ENCODE assay signal across 8 mouse cellular contexts in genomic region chr5:136169626-136170511, GRCm38 (mm10). TPM values are rescaled to one million over a fixed set of nuclear protein-coding genes. Genes with fewer than 3 reads are reported as not detected.
DNase-seq lines count a peak whose midpoint lies in the region; ATAC-seq and TF ChIP-seq lines count a peak whose summit lies in the region.

No protein-coding gene starts in this region.

- H3K27me3 ChIP-seq in kidney, adult 2 months (replicated peaks; ENCODE audit: control insufficient read depth, insufficient read depth, low read length) = no peaks in the 10 kb centered on the region
- H3K27me3 ChIP-seq in liver, embryonic 14.5 days (ENCODE audit: control insufficient read depth, insufficient read depth, low read length) = no peaks in the 10 kb centered on the region
- H3K27me3 ChIP-seq in neural tube, embryonic 12.5 days (replicated peaks) = no peaks in the 10 kb centered on the region

- peak overlapping the region; percentile 71 for H3K9ac ChIP-seq in liver, embryonic 14.5 days (replicated peaks)
- peak overlapping the region; percentile 73 for H3K9ac ChIP-seq in neural tube, embryonic 12.5 days

- DNase-seq in ovary, postnatal 14 days (ENCODE audit: low spot score) = peak; percentile 18
- no peak for DNase-seq in ovary, postnatal 10 days (ENCODE audit: low spot score)
- peak; percentile 40 to 55 for DNase-seq in cerebellum, adult 18-20 months
- DNase-seq in kidney, adult 2 months = peak; percentile 30
- peak in 1 of 3 experiments; percentile 13 for DNase-seq in liver, embryonic 14.5 days (ENCODE audit: low read depth in 3 of 3, low spot score in 3 of 3)
- DNase-seq in thymus, postnatal 14 days = peak; percentile 77

- TF ChIP-seq POLR2A in kidney, adult 2 months (IDR thresholded peaks at IDR 0.05; ENCODE audit: low read depth, low read length) = no peak

- 16% methylated on average over 15 of the region's 15 CpGs for WGBS in kidney, adult 2 months
- whole genome bisulfite sequencing in liver, embryonic 14.5 days (ENCODE audit: insufficient replicate concordance) = 9% methylated on average over 14 of the region's 15 CpGs
- 17% methylated on average over 14 of the region's 15 CpGs for WGBS in neural tube, embryonic 12.5 days

- peak; percentile 32; the same call in 1 of the 2 replicates for ATAC-seq in frontal cortex, adult (ENCODE audit: low TSS enrichment)
- peak; percentile 42 for ATAC-seq in liver, embryonic 14.5 days (ENCODE audit: insufficient read depth)
- ATAC-seq in neural tube, embryonic 12.5 days (ENCODE audit: low FRiP score, low read depth) = peak; percentile 68

- peak overlapping the region; percentile 81 for H3K4me2 ChIP-seq in liver, embryonic 14.5 days (ENCODE audit: low read depth)
- peak overlapping the region; percentile 97 for H3K4me2 ChIP-seq in neural tube, embryonic 12.5 days (replicated peaks)

- no peak overlapping the region; the same call in 1 of the 2 replicates for H3K27ac ChIP-seq in kidney, adult 2 months (ENCODE audit: insufficient read depth, low read depth, low read length)
- H3K27ac ChIP-seq in liver, embryonic 14.5 days = no peak overlapping the region
- H3K27ac ChIP-seq in neural tube, embryonic 12.5 days = no peak overlapping the region

- TF ChIP-seq CTCF in kidney, adult 2 months (conservative IDR thresholded peaks at IDR 0.05; ENCODE audit: insufficient read depth, insufficient read length, low read depth, low read length) = no peak
- TF ChIP-seq CTCF in liver, embryonic 14.5 days (IDR thresholded peaks at IDR 0.05; ENCODE audit: low read depth) = no peak

- peaks cover 4% of the 10 kb centered on the region for H3K9me3 ChIP-seq in liver, embryonic 14.5 days (ENCODE audit: control insufficient read depth, low read length)
- peaks cover 7% of the 10 kb centered on the region; the same call in 1 of the 2 replicates for H3K9me3 ChIP-seq in neural tube, embryonic 12.5 days

- peak overlapping the region; percentile 54 for H3K4me3 ChIP-seq in kidney, adult 2 months (ENCODE audit: insufficient read depth, low read depth, low read length)
- peak overlapping the region; percentile 58 to 65 for H3K4me3 ChIP-seq in liver, embryonic 14.5 days (ENCODE audit: insufficient read depth in 1 of 2, low read depth in 2 of 2, low read length in 2 of 2)
- peak overlapping the region; percentile 59 for H3K4me3 ChIP-seq in neural tube, embryonic 12.5 days

- no peaks in the 10 kb centered on the region for H3K36me3 ChIP-seq in kidney, adult 2 months (ENCODE audit: control insufficient read depth, insufficient read depth, low read length)
- no peaks in the 10 kb centered on the region for H3K36me3 ChIP-seq in liver, embryonic 14.5 days (replicated peaks; ENCODE audit: control insufficient read depth, insufficient read depth, low read depth)
- peaks cover 4% of the 10 kb centered on the region; the same call in 1 of the 2 replicates for H3K36me3 ChIP-seq in neural tube, embryonic 12.5 days

- TF ChIP-seq EP300 in liver, embryonic 14.5 days (IDR thresholded peaks at IDR 0.05; ENCODE audit: low read depth) = no peak

- H3K4me1 ChIP-seq in kidney, adult 2 months (ENCODE audit: control insufficient read depth, insufficient read depth, low read length) = peaks cover 10% of the 10 kb centered on the region
- H3K4me1 ChIP-seq in liver, embryonic 14.5 days (replicated peaks; ENCODE audit: control insufficient read depth in 2 of 2, insufficient read depth in 2 of 2, low read length in 1 of 2) = peaks cover 0 to 15% of the 10 kb centered on the region in 2 experiments; a peak in 3 of 4 replicates
- H3K4me1 ChIP-seq in neural tube, embryonic 12.5 days = peaks cover 10% of the 10 kb centered on the region

RNA-seq across cellular contexts. Expression of gene Orai2, which starts 0.6 kb away (rescaled TPM):
- 9.7 and 12.7 TPM in 2 replicates for polyA plus RNA-seq in kidney, adult 2 months (2012; rRNA removed)
- 3.0 and 3.6 TPM in 2 replicates for polyA plus RNA-seq in liver, embryonic 14.5 days (2012; rRNA removed)
- polyA plus RNA-seq in liver, embryonic 14.5 days (2014; fragmentation: Nextera tagmentation; extraction: Ambion mirVana) = 2.2 and 3.0 TPM in 2 replicates
- 18.6 and 18.9 TPM in 2 replicates for polyA plus RNA-seq in neural tube, embryonic 12.5 days (2016; fragmentation: Nextera tagmentation; extraction: Ambion mirVana)

RNA-seq across cellular contexts. Expression of gene Prkrip1, which starts 28.9 kb away (rescaled TPM):
- 9.0 and 14.1 TPM in 2 replicates for polyA plus RNA-seq in kidney, adult 2 months (2012; rRNA removed)
- polyA plus RNA-seq in liver, embryonic 14.5 days (2012; rRNA removed) = 5.6 and 16.0 TPM in 2 replicates
- polyA plus RNA-seq in liver, embryonic 14.5 days (2014; fragmentation: Nextera tagmentation; extraction: Ambion mirVana) = 25.0 and 32.2 TPM in 2 replicates
- 65.1 and 78.9 TPM in 2 replicates for polyA plus RNA-seq in neural tube, embryonic 12.5 days (2016; fragmentation: Nextera tagmentation; extraction: Ambion mirVana)

RNA-seq across cellular contexts. Expression of gene Alkbh4, which starts 33.9 kb away (rescaled TPM):
- polyA plus RNA-seq in kidney, adult 2 months (2012; rRNA removed) = 11.1 and 11.8 TPM in 2 replicates
- 8.2 and 9.6 TPM in 2 replicates for polyA plus RNA-seq in liver, embryonic 14.5 days (2012; rRNA removed)
- 7.0 and 8.3 TPM in 2 replicates for polyA plus RNA-seq in liver, embryonic 14.5 days (2014; fragmentation: Nextera tagmentation; extraction: Ambion mirVana)
- 23.8 and 24.6 TPM in 2 replicates for polyA plus RNA-seq in neural tube, embryonic 12.5 days (2016; fragmentation: Nextera tagmentation; extraction: Ambion mirVana)

RNA-seq across cellular contexts. Expression of gene Lrwd1, which starts 34.0 kb away (rescaled TPM):
- polyA plus RNA-seq in kidney, adult 2 months (2012; rRNA removed) = 18.4 and 19.9 TPM in 2 replicates
- 42.7 and 45.2 TPM in 2 replicates for polyA plus RNA-seq in liver, embryonic 14.5 days (2012; rRNA removed)
- 34.1 and 37.8 TPM in 2 replicates for polyA plus RNA-seq in liver, embryonic 14.5 days (2014; fragmentation: Nextera tagmentation; extraction: Ambion mirVana)
- 37.6 and 37.7 TPM in 2 replicates for polyA plus RNA-seq in neural tube, embryonic 12.5 days (2016; fragmentation: Nextera tagmentation; extraction: Ambion mirVana)

RNA-seq across cellular contexts. Expression of gene Polr2j, which starts 53.4 kb away (rescaled TPM):
- 88.9 and 103 TPM in 2 replicates for polyA plus RNA-seq in kidney, adult 2 months (2012; rRNA removed)
- 94.0 and 101 TPM in 2 replicates for polyA plus RNA-seq in liver, embryonic 14.5 days (2012; rRNA removed)
- 160 and 167 TPM in 2 replicates for polyA plus RNA-seq in liver, embryonic 14.5 days (2014; fragmentation: Nextera tagmentation; extraction: Ambion mirVana)
- polyA plus RNA-seq in neural tube, embryonic 12.5 days (2016; fragmentation: Nextera tagmentation; extraction: Ambion mirVana) = 234 and 249 TPM in 2 replicates
